26 mouse cellular contexts compared by ENCODE assay signal in genomic region chr8:112007669-112008068, GRCm38 (mm10). TPM values are rescaled to one million over a fixed set of nuclear protein-coding genes. Genes with fewer than 3 reads are reported as not detected.
DNase-seq lines count a peak whose midpoint lies in the region; ATAC-seq and TF ChIP-seq lines count a peak whose summit lies in the region.
"Had no signal": no experiment of that assay in that cellular context is flagged by ENCODE, and none has a peak within 500 bp of the region (broad histone marks: within the 10 kb centered on the region; RNA-seq: fewer than 3 reads in every experiment).

No protein-coding gene starts in this region.

- ATAC-seq in liver, embryonic 12.5 days: no peak
- ATAC-seq in liver, embryonic 15.5 days (ENCODE audit: insufficient read depth): no peak
- no peak for ATAC-seq in forebrain, embryonic 14.5 days
- ATAC-seq: forebrain, embryonic 15.5 days; forebrain, postnatal 0 days had no signal

- 45% methylated on average over 2 of the region's 2 CpGs for WGBS in liver, embryonic 12.5 days (ENCODE audit: insufficient replicate concordance)
- WGBS in liver, embryonic 15.5 days (ENCODE audit: insufficient replicate concordance): 34% methylated on average over 2 of the region's 2 CpGs
- 99% methylated on average over 2 of the region's 2 CpGs for WGBS in forebrain, embryonic 14.5 days

- peaks cover 57% of the 10 kb centered on the region for H3K79me2 ChIP-seq in MEL (ENCODE audit: control insufficient read depth, insufficient read depth, low read length, poor library complexity)

- 0 out of 2 replicates have a peak overlapping the region, but pooled peaks have one; percentile 2 for H3K9ac ChIP-seq in liver, embryonic 12.5 days
- no peak overlapping the region for H3K9ac ChIP-seq in MEL (ENCODE audit: control insufficient read depth, low read depth, low read length, poor library complexity, severe bottlenecking)
- no peak overlapping the region for H3K9ac ChIP-seq in liver, embryonic 15.5 days
- no peak overlapping the region for H3K9ac ChIP-seq in forebrain, embryonic 14.5 days (ENCODE audit: low read length)
- H3K9ac ChIP-seq: embryonic facial prominence, embryonic 13.5 days; embryonic facial prominence, embryonic 15.5 days; forebrain, embryonic 12.5 days; forebrain, embryonic 15.5 days; forebrain, postnatal 0 days had no signal

- TF ChIP-seq EP300 in MEL (IDR thresholded peaks at IDR 0.05; ENCODE audit: low read depth in 1 of 2, low read length in 2 of 2): peak in 1 of 2 experiments; percentile 22; a peak in 2 of 4 replicates

- TF ChIP-seq CTCF in MEL (IDR thresholded peaks at IDR 0.05 in 2 of 3, conservative IDR thresholded peaks at IDR 0.05 in 1 of 3; ENCODE audit: control insufficient read depth in 1 of 3, insufficient read depth in 1 of 3, low read depth in 2 of 3, low read length in 3 of 3, poor library complexity in 1 of 3, severe bottlenecking in 1 of 3): no peak

- peak overlapping the region; percentile 36 for H3K4me2 ChIP-seq in liver, embryonic 12.5 days
- H3K4me2 ChIP-seq in liver, embryonic 15.5 days: 0 out of 2 replicates have a peak overlapping the region, but pooled peaks have one; percentile 4
- no peak overlapping the region for H3K4me2 ChIP-seq in forebrain, embryonic 14.5 days (ENCODE audit: low read length)
- H3K4me2 ChIP-seq: embryonic facial prominence, embryonic 13.5 days; embryonic facial prominence, embryonic 15.5 days; forebrain, embryonic 12.5 days; forebrain, embryonic 15.5 days had no signal

- no peaks in the 10 kb centered on the region for H3K27me3 ChIP-seq in liver, embryonic 12.5 days (replicated peaks)
- no peaks in the 10 kb centered on the region for H3K27me3 ChIP-seq in MEL (ENCODE audit: control insufficient read depth in 1 of 2, insufficient read depth in 2 of 2, low read length in 2 of 2)
- H3K27me3 ChIP-seq in liver, embryonic 15.5 days: no peaks in the 10 kb centered on the region
- H3K27me3 ChIP-seq in forebrain, embryonic 14.5 days (replicated peaks; ENCODE audit: control insufficient read depth, insufficient read depth, low read length): no peaks in the 10 kb centered on the region
- H3K27me3 ChIP-seq: embryonic facial prominence, embryonic 13.5 days; embryonic facial prominence, embryonic 15.5 days; forebrain, embryonic 12.5 days; forebrain, embryonic 15.5 days had no signal

- TF ChIP-seq RAD21 in MEL (IDR thresholded peaks at IDR 0.05; ENCODE audit: low read depth, low read length): no peak

- TF ChIP-seq POLR2A in MEL (IDR thresholded peaks at IDR 0.05; ENCODE audit: control insufficient read depth in 1 of 2, insufficient read depth in 1 of 2, low read depth in 1 of 2, low read length in 2 of 2, poor library complexity in 1 of 2): no peak

- H3K4me3 ChIP-seq in liver, embryonic 12.5 days: no peak overlapping the region
- no peak overlapping the region for H3K4me3 ChIP-seq in MEL (ENCODE audit: control insufficient read depth in 1 of 2, insufficient read depth in 1 of 2, low read depth in 2 of 2, low read length in 2 of 2)
- H3K4me3 ChIP-seq in liver, embryonic 15.5 days (replicated peaks): no peak overlapping the region
- H3K4me3 ChIP-seq in forebrain, embryonic 14.5 days (ENCODE audit: low read depth, low read length): no peak overlapping the region
- H3K4me3 ChIP-seq: embryonic facial prominence, embryonic 13.5 days; embryonic facial prominence, embryonic 15.5 days; erythroblast, embryonic 14.5 days; forebrain, embryonic 10.5 days; forebrain, embryonic 12.5 days; forebrain, embryonic 15.5 days had no signal

- peaks cover 40% of the 10 kb centered on the region for H3K4me1 ChIP-seq in liver, embryonic 12.5 days
- peaks cover 19 to 28% of the 10 kb centered on the region in 2 experiments for H3K4me1 ChIP-seq in MEL (ENCODE audit: control insufficient read depth in 1 of 2, insufficient read depth in 2 of 2, low read length in 2 of 2)
- H3K4me1 ChIP-seq in liver, embryonic 15.5 days (replicated peaks): peaks cover 37% of the 10 kb centered on the region
- H3K4me1 ChIP-seq in forebrain, embryonic 14.5 days (ENCODE audit: control insufficient read depth, insufficient read depth, low read length): peaks cover 11% of the 10 kb centered on the region

- H3K27ac ChIP-seq in liver, embryonic 12.5 days: 0 out of 2 replicates have a peak overlapping the region, but pooled peaks have one; percentile 36
- H3K27ac ChIP-seq in MEL (ENCODE audit: control insufficient read depth, low read depth, low read length): peak overlapping the region; percentile 40
- 0 out of 2 replicates have a peak overlapping the region, but pooled peaks have one; percentile 9 for H3K27ac ChIP-seq in liver, embryonic 15.5 days (replicated peaks)
- no peak overlapping the region for H3K27ac ChIP-seq in forebrain, embryonic 14.5 days (ENCODE audit: low read depth, low read length)
- H3K27ac ChIP-seq: embryonic facial prominence, embryonic 13.5 days; embryonic facial prominence, embryonic 15.5 days; forebrain, embryonic 10.5 days; forebrain, embryonic 12.5 days; forebrain, embryonic 15.5 days had no signal

- H3K36me3 ChIP-seq in liver, embryonic 12.5 days: peaks cover 59% of the 10 kb centered on the region
- peaks cover 16 to 45% of the 10 kb centered on the region in 2 experiments for H3K36me3 ChIP-seq in MEL (ENCODE audit: control insufficient read depth in 1 of 2, insufficient read depth in 2 of 2, low read length in 2 of 2)
- H3K36me3 ChIP-seq in liver, embryonic 15.5 days (replicated peaks): peaks cover 42% of the 10 kb centered on the region
- H3K36me3 ChIP-seq in forebrain, embryonic 14.5 days (ENCODE audit: control insufficient read depth, insufficient read depth, low read length): peaks cover 32% of the 10 kb centered on the region

- no peak for DNase-seq in liver
- DNase-seq in MEL (ENCODE audit: low read depth, low spot score): peak; percentile 35
- DNase-seq in layer of hippocampus, postnatal 14 days (ENCODE audit: low spot score in 2 of 2): no peak
- no peak for DNase-seq in forebrain, embryonic 14.5 days (ENCODE audit: low spot score)
- DNase-seq in frontal cortex, adult 2 months (ENCODE audit: extremely low spot score in 1 of 2, low spot score in 1 of 2): no peak
- DNase-seq: adrenal gland, adult 2 months; adrenal gland, postnatal 10 days; adrenal gland, postnatal 25 days; cerebellum, adult 11 months; cerebellum, adult 18-20 months; cerebellum, adult 8-10 months; cerebellum, adult 9-11 months; cerebellum, postnatal 14 days; cerebellum, postnatal 36 days; embryo, embryonic 11 days; forebrain, postnatal 0 days had no signal

- H3K9me3 ChIP-seq in liver, embryonic 12.5 days (replicated peaks): no peaks in the 10 kb centered on the region
- no peaks in the 10 kb centered on the region for H3K9me3 ChIP-seq in MEL (replicated peaks; ENCODE audit: insufficient read depth, low read length)
- no peaks in the 10 kb centered on the region for H3K9me3 ChIP-seq in liver, embryonic 15.5 days (replicated peaks)
- no peaks in the 10 kb centered on the region for H3K9me3 ChIP-seq in forebrain, embryonic 14.5 days (replicated peaks; ENCODE audit: control insufficient read depth, low read length)
- H3K9me3 ChIP-seq: embryonic facial prominence, embryonic 13.5 days; embryonic facial prominence, embryonic 15.5 days; forebrain, embryonic 10.5 days; forebrain, embryonic 12.5 days; forebrain, embryonic 15.5 days had no signal

TF ChIP-seq in MEL, 35 proteins besides CTCF, POLR2A, EP300 and RAD21 (continues in another document):
- TF ChIP-seq HCFC1 (IDR thresholded peaks at IDR 0.05; ENCODE audit: low read depth, low read length): 0 out of 2 replicates have a peak, but pooled peaks have one; percentile 15

RNA-seq across cellular contexts. Expression of gene Kars, which starts 3.5 kb away (rescaled TPM):
- polyA plus RNA-seq in liver, embryonic 12.5 days (2016; fragmentation: Nextera tagmentation; extraction: Ambion mirVana): 162 and 163 TPM in 2 replicates
- total RNA-seq in MEL (2012; rRNA removed): 295 and 302 TPM in 2 replicates
- 100 to 1,000 TPM; 355 to 642 TPM for polyA plus RNA-seq in MEL (2012; ENCODE audit: insufficient read depth in 1 of 2, insufficient read length in 2 of 2, low read depth in 1 of 2, low replicate concordance in 2 of 2, missing spikeins in 1 of 2)
- polyA plus RNA-seq in liver, embryonic 15.5 days (2015; fragmentation: Nextera tagmentation; extraction: Ambion mirVana): 75.9 and 78.4 TPM in 2 replicates
- 10 to 100 TPM; 79.8 to 83.9 TPM for total RNA-seq in layer of hippocampus, postnatal 14 days (2021)
- polyA plus RNA-seq in forebrain, embryonic 14.5 days (2014; fragmentation: Nextera tagmentation; extraction: Ambion mirVana): 189 and 194 TPM in 2 replicates
- polyA plus RNA-seq in frontal cortex, adult 2 months (2012; rRNA removed): 64.0 and 65.7 TPM in 2 replicates

RNA-seq across cellular contexts. Expression of gene Terf2ip, which starts 3.5 kb away (rescaled TPM):
- polyA plus RNA-seq in liver, embryonic 12.5 days (2016; fragmentation: Nextera tagmentation; extraction: Ambion mirVana): 9.8 and 10.8 TPM in 2 replicates
- total RNA-seq in MEL (2012; rRNA removed): 10.9 and 12.5 TPM in 2 replicates
- 10 to 100 TPM in 1 of 2 experiments, not detected in 1; 15.1 TPM for polyA plus RNA-seq in MEL (2012; ENCODE audit: insufficient read depth in 1 of 2, insufficient read length in 2 of 2, low read depth in 1 of 2, low replicate concordance in 2 of 2, missing spikeins in 1 of 2)
- 5.9 and 6.0 TPM in 2 replicates for polyA plus RNA-seq in liver, embryonic 15.5 days (2015; fragmentation: Nextera tagmentation; extraction: Ambion mirVana)
- total RNA-seq in layer of hippocampus, postnatal 14 days (2021): 10 to 100 TPM; 35.9 to 37.2 TPM
- polyA plus RNA-seq in forebrain, embryonic 14.5 days (2014; fragmentation: Nextera tagmentation; extraction: Ambion mirVana): 22.6 and 33.3 TPM in 2 replicates
- polyA plus RNA-seq in frontal cortex, adult 2 months (2012; rRNA removed): 34.1 and 36.1 TPM in 2 replicates

RNA-seq across cellular contexts. Expression of gene Gm6793, which starts 7.2 kb away (rescaled TPM):
- polyA plus RNA-seq in liver, embryonic 12.5 days (2016; fragmentation: Nextera tagmentation; extraction: Ambion mirVana): not detected in 2 replicates
- total RNA-seq in MEL (2012; rRNA removed): 0.10 and 0.19 TPM in 2 replicates
- under 1 TPM in 1 of 2 experiments, not detected in 1; 0.46 TPM for polyA plus RNA-seq in MEL (2012; ENCODE audit: insufficient read depth in 1 of 2, insufficient read length in 2 of 2, low read depth in 1 of 2, low replicate concordance in 2 of 2, missing spikeins in 1 of 2)
- 0.14 and 0.31 TPM in 2 replicates for polyA plus RNA-seq in liver, embryonic 15.5 days (2015; fragmentation: Nextera tagmentation; extraction: Ambion mirVana)
- total RNA-seq in layer of hippocampus, postnatal 14 days (2021): under 1 TPM in 1 of 2 experiments, not detected in 1; 0.30 TPM
- 0.23 and 0.64 TPM in 2 replicates for polyA plus RNA-seq in forebrain, embryonic 14.5 days (2014; fragmentation: Nextera tagmentation; extraction: Ambion mirVana)
- 0.17 and 0.36 TPM in 2 replicates for polyA plus RNA-seq in frontal cortex, adult 2 months (2012; rRNA removed)
- total RNA-seq: adrenal gland, adult 2 months; adrenal gland, postnatal 25 days; adrenal gland, postnatal 4 days; ES-E14; forebrain, postnatal 0 days had no signal
- polyA plus RNA-seq: adrenal gland, adult 2 months had no signal

RNA-seq across cellular contexts. Expression of gene Adat1, which starts 15.6 kb away (rescaled TPM):
- 6.9 and 7.3 TPM in 2 replicates for polyA plus RNA-seq in liver, embryonic 12.5 days (2016; fragmentation: Nextera tagmentation; extraction: Ambion mirVana)
- total RNA-seq in MEL (2012; rRNA removed): 6.4 and 8.3 TPM in 2 replicates
- polyA plus RNA-seq in MEL (2012; ENCODE audit: insufficient read depth in 1 of 2, insufficient read length in 2 of 2, low read depth in 1 of 2, low replicate concordance in 2 of 2, missing spikeins in 1 of 2): 1 to 10 TPM in 1 of 2 experiments, not detected in 1; 9.3 TPM
- polyA plus RNA-seq in liver, embryonic 15.5 days (2015; fragmentation: Nextera tagmentation; extraction: Ambion mirVana): 2.8 and 3.7 TPM in 2 replicates
- total RNA-seq in layer of hippocampus, postnatal 14 days (2021): 1 to 10 TPM; 4.3 to 5.2 TPM
- polyA plus RNA-seq in forebrain, embryonic 14.5 days (2014; fragmentation: Nextera tagmentation; extraction: Ambion mirVana): 5.6 and 5.8 TPM in 2 replicates
- 7.8 and 8.0 TPM in 2 replicates for polyA plus RNA-seq in frontal cortex, adult 2 months (2012; rRNA removed)
- polyA plus RNA-seq: erythroblast, embryonic 14.5 days had no signal
